Mouse (Mus musculus) hindbrain, embryonic 10.5 days (tissue): ENCODE measurements around the gene Gprin1. TPM values are rescaled to one million over a fixed set of nuclear protein-coding genes. Genes with fewer than 3 reads are reported as not detected.

Experiments
- DNase-seq: peaks from one replicate; pipeline ENCODE4 v3.0.0-alpha.2; 2017; ENCODE audit warnings: low spot score
- H3K27ac ChIP-seq: fragments of 300-500 bp; sonication (generic); 2 replicates; pipeline ENCODE4 v1.5.1; 2016; ENCODE audit warnings: mild to moderate bottlenecking, moderate library complexity
- H3K27me3 ChIP-seq: fragments of 300-500 bp; sonication (generic); 2 replicates; pipeline ENCODE4 v1.6.1; 2016; ENCODE audit warnings: mild to moderate bottlenecking; ENCODE audit not compliant: poor library complexity, insufficient read depth, severe bottlenecking
- H3K36me3 ChIP-seq: fragments of 300-500 bp; sonication (generic); 2 replicates; pipeline ENCODE4 v1.6.1; 2016; ENCODE audit warnings: mild to moderate bottlenecking, moderate library complexity
- H3K4me1 ChIP-seq: fragments of 300-500 bp; sonication (generic); replicated peaks from 2 replicates; pipeline ENCODE4 v1.6.1; 2016; ENCODE audit warnings: mild to moderate bottlenecking
- H3K4me3 ChIP-seq: fragments of 300-500 bp; sonication (generic); 2 replicates; pipeline ENCODE4 v1.5.1; 2016; ENCODE audit warnings: mild to moderate bottlenecking, moderate library complexity
- H3K9me3 ChIP-seq: fragments of 300-500 bp; sonication (generic); 2 replicates; pipeline ENCODE4 v1.6.1; 2016; ENCODE audit warnings: mild to moderate bottlenecking, moderate library complexity
- WGBS: fragments of 180-500 bp; shearing (Covaris S2); methylation state at CpG from one replicate; pipeline ENCODE4 v1.1.7; 2016; 5-methylcytosine and 5-hydroxymethylcytosine counted together
- polyA plus RNA-seq: library from polyadenylated mRNA; unstranded; fragments of >200 nt; fragmentation: Nextera tagmentation; extraction: Ambion mirVana; gene quantifications from 2 replicates; pipeline ENCODE4 v1.2.1, GENCODE M21; 2016

Gprin1 gene
- polyA plus RNA-seq, 1 experiment from 2014 or later, result 2.5 TPM

- H3K27ac ChIP-seq, result peak overlapping the region; percentile 40
- no peaks in the 10 kb centered on the region for H3K9me3 ChIP-seq
- H3K36me3 ChIP-seq, result peaks cover 63% of the 10 kb centered on the region
- peaks cover 36% of the 10 kb centered on the region for H3K4me1 ChIP-seq
- peak overlapping the region; percentile 49 for H3K4me3 ChIP-seq
- DNase-seq, result peak; percentile 12
- peaks cover 64% of the 10 kb centered on the region for H3K27me3 ChIP-seq
- 4% methylated on average over 34 of the region's 34 CpGs for WGBS
Observed at GRCm38 (mm10) chr13:54738213-54738601, 11.5 kb downstream of the Gprin1 start.

- H3K9me3 ChIP-seq, result no peaks in the 10 kb centered on the region
- H3K4me1 ChIP-seq, result peaks cover 36% of the 10 kb centered on the region
- peaks cover 64% of the 10 kb centered on the region for H3K27me3 ChIP-seq
- DNase-seq, result peak; percentile 47
- H3K4me3 ChIP-seq, result peak overlapping the region; percentile 49
- H3K27ac ChIP-seq, result peak overlapping the region; percentile 40
- WGBS, result 1% methylated on average over 87 of the region's 87 CpGs
- H3K36me3 ChIP-seq, result peaks cover 63% of the 10 kb centered on the region
Observed at GRCm38 (mm10) chr13:54737488-54738212, 12.0 kb downstream of the Gprin1 start.

- H3K4me3 ChIP-seq, result peak overlapping the region; percentile 49; the same call in 1 of the 2 replicates
- H3K36me3 ChIP-seq, result peaks cover 63% of the 10 kb centered on the region
- H3K4me1 ChIP-seq, result peaks cover 36% of the 10 kb centered on the region
- 20% methylated on average over 3 of the region's 3 CpGs for WGBS
- no peaks in the 10 kb centered on the region for H3K9me3 ChIP-seq
- H3K27ac ChIP-seq, result no peak overlapping the region
- peaks cover 64% of the 10 kb centered on the region for H3K27me3 ChIP-seq
- DNase-seq, result no peak
Observed at GRCm38 (mm10) chr13:54736931-54737330, 12.7 kb downstream of the Gprin1 start.

GRCm38 (mm10) chr13:54726131-54726530 lies 23.5 kb downstream of the Gprin1 start:
- no peak for DNase-seq
- H3K9me3 ChIP-seq, result peaks cover 6% of the 10 kb centered on the region
- H3K4me3 ChIP-seq, result no peak overlapping the region
- H3K36me3 ChIP-seq, result no peaks in the 10 kb centered on the region
- no peak overlapping the region for H3K27ac ChIP-seq
- H3K27me3 ChIP-seq, result peaks cover 5% of the 10 kb centered on the region; the same call in 1 of the 2 replicates
- H3K4me1 ChIP-seq, result peaks cover under 1% of the 10 kb centered on the region; the same call in 1 of the 2 replicates
- 83% methylated on average over 11 of the region's 11 CpGs for WGBS

GRCm38 (mm10) chr13:54723143-54723542 lies 26.5 kb downstream of the Gprin1 start:
- WGBS, result 92% methylated on average over 3 of the region's 3 CpGs
- H3K27me3 ChIP-seq, result peaks cover 15% of the 10 kb centered on the region
- peaks cover 10% of the 10 kb centered on the region; the same call in 1 of the 2 replicates for H3K4me1 ChIP-seq
- H3K4me3 ChIP-seq, result no peak overlapping the region
- no peaks in the 10 kb centered on the region for H3K36me3 ChIP-seq
- peaks cover 6% of the 10 kb centered on the region for H3K9me3 ChIP-seq
- no peak for DNase-seq
- H3K27ac ChIP-seq, result no peak overlapping the region

- DNase-seq, result peak; percentile 47
- WGBS, result 4% methylated on average over 5 of the region's 5 CpGs
- H3K27ac ChIP-seq, result no peak overlapping the region
- peaks cover 22% of the 10 kb centered on the region for H3K27me3 ChIP-seq
- no peak overlapping the region for H3K4me3 ChIP-seq
- peaks cover 25% of the 10 kb centered on the region for H3K4me1 ChIP-seq
- H3K36me3 ChIP-seq, result no peaks in the 10 kb centered on the region
- no peaks in the 10 kb centered on the region for H3K9me3 ChIP-seq
Observed at GRCm38 (mm10) chr13:54716916-54717315, 32.8 kb downstream of the Gprin1 start.

- H3K4me1 ChIP-seq, result peaks cover 20% of the 10 kb centered on the region
- H3K9me3 ChIP-seq, result no peaks in the 10 kb centered on the region
- WGBS, result 85% methylated on average over 10 of the region's 10 CpGs
- H3K4me3 ChIP-seq, result no peak overlapping the region
- H3K27ac ChIP-seq, result no peak overlapping the region
- DNase-seq, result no peak
- peaks cover 22% of the 10 kb centered on the region for H3K27me3 ChIP-seq
- no peaks in the 10 kb centered on the region for H3K36me3 ChIP-seq
Observed at GRCm38 (mm10) chr13:54714996-54715395, 34.7 kb downstream of the Gprin1 start.

GRCm38 (mm10) chr13:54714393-54714792 lies 35.3 kb downstream of the Gprin1 start:
- 40% methylated on average over 4 of the region's 4 CpGs for WGBS
- Histone ChIP-seq H3K4me3 (no peak overlapping the region), H3K4me1 (peaks cover 20% of the 10 kb centered on the region), H3K27me3 (peaks cover 18% of the 10 kb centered on the region), H3K27ac (no peak overlapping the region), H3K36me3 (no peaks in the 10 kb centered on the region), H3K9me3 (no peaks in the 10 kb centered on the region)
- DNase-seq, result no peak

- peaks cover 7% of the 10 kb centered on the region for H3K27me3 ChIP-seq
- WGBS, result 83% methylated on average over 3 of the region's 3 CpGs
Observed at GRCm38 (mm10) chr13:54710866-54711265, 38.8 kb downstream of the Gprin1 start.

GRCm38 (mm10) chr13:54704890-54705289 lies 44.8 kb downstream of the Gprin1 start:
- Histone ChIP-seq H3K36me3 (no peaks in the 10 kb centered on the region), H3K4me1 (no peaks in the 10 kb centered on the region), H3K27me3 (no peaks in the 10 kb centered on the region), H3K27ac (no peak overlapping the region), H3K9me3 (no peaks in the 10 kb centered on the region), H3K4me3 (no peak overlapping the region)
- 59% methylated on average over 6 of the region's 6 CpGs for WGBS
- no peak for DNase-seq

More at GRCm38 (mm10) chr13:54710866-54711265, 38.8 kb downstream of the Gprin1 start:
- DNase-seq, result no peak
- Histone ChIP-seq H3K4me3 (no peak overlapping the region), H3K36me3 (no peaks in the 10 kb centered on the region), H3K9me3 (no peaks in the 10 kb centered on the region), H3K27ac (no peak overlapping the region), H3K4me1 (no peaks in the 10 kb centered on the region)

GRCm38 (mm10) chr13:54702507-54702906 lies 47.2 kb downstream of the Gprin1 start:
- H3K36me3 ChIP-seq, result no peaks in the 10 kb centered on the region
- H3K27ac ChIP-seq, result no peak overlapping the region
- WGBS, result 59% methylated on average over 7 of the region's 7 CpGs
- no peaks in the 10 kb centered on the region for H3K9me3 ChIP-seq
- DNase-seq, result no peak
- no peak overlapping the region for H3K4me3 ChIP-seq
- H3K4me1 ChIP-seq, result no peaks in the 10 kb centered on the region
- H3K27me3 ChIP-seq, result no peaks in the 10 kb centered on the region

GRCm38 (mm10) chr13:54701243-54701642 lies 48.4 kb downstream of the Gprin1 start, which contains the start of gene Cdhr2:
TSS of gene Cdhr2 (plus strand) at chr13:54701461.
- Histone ChIP-seq H3K27me3 (no peaks in the 10 kb centered on the region), H3K27ac (no peak within 1 kb of the TSS), H3K4me3 (no peak within 1 kb of the TSS), H3K4me1 (no peaks in the 10 kb centered on the region), H3K36me3 (no peaks in the 10 kb centered on the region), H3K9me3 (no peaks in the 10 kb centered on the region)
- DNase-seq, result no peak
- 80% methylated on average over 5 of the region's 5 CpGs for WGBS

- H3K36me3 ChIP-seq, result 0 out of 2 replicates have a peak, but pooled peaks cover under 1% of the 10 kb centered on the region
- no peaks in the 10 kb centered on the region for H3K9me3 ChIP-seq
- no peak for DNase-seq
- no peak overlapping the region for H3K27ac ChIP-seq
- no peak overlapping the region for H3K4me3 ChIP-seq
- no peaks in the 10 kb centered on the region for H3K27me3 ChIP-seq
- 88% methylated on average over 11 of the region's 11 CpGs for WGBS
- peaks cover 31% of the 10 kb centered on the region for H3K4me1 ChIP-seq
Observed at GRCm38 (mm10) chr13:54695479-54696230, 54.0 kb downstream of the Gprin1 start.
